ENCODE assay signal across 8 mouse cellular contexts in genomic region chr13:48965559-48966525, GRCm38 (mm10). TPM values are rescaled to one million over a fixed set of nuclear protein-coding genes. Genes with fewer than 3 reads are reported as not detected.
DNase-seq lines count a peak whose midpoint lies in the region; ATAC-seq lines count a peak whose summit lies in the region.

No protein-coding gene starts in this region.

- peak; percentile 41 for ATAC-seq in CD4-positive, CD25-positive, alpha-beta regulatory T cell, adult 4 months
- ATAC-seq in heart, embryonic 14.5 days (ENCODE audit: insufficient number of reproducible peaks, insufficient read depth, low FRiP score, low read depth), result peak; percentile 44
- peak; percentile 46 for ATAC-seq in liver, embryonic 13.5 days (ENCODE audit: low read depth)

- DNase-seq in brain, adult 2 months (ENCODE audit: low read depth, low spot score), result peak; percentile 92
- peak; percentile 92 for DNase-seq in fibroblast of lung, adult 2 months (ENCODE audit: low read depth)
- peak; percentile 77 for DNase-seq in kidney, postnatal 10 days
- DNase-seq in liver, embryonic 13.5 days, result peak; percentile 75
- peak; percentile 50 for DNase-seq in neural tube, embryonic 10.5 days (ENCODE audit: extremely low spot score, low spot score)
- DNase-seq in testis, postnatal 10 days (ENCODE audit: low spot score), result peak; percentile 71

- H3K9me3 ChIP-seq in heart, embryonic 14.5 days (ENCODE audit: control insufficient read depth, low read length), result no peaks in the 10 kb centered on the region
- no peaks in the 10 kb centered on the region for H3K9me3 ChIP-seq in liver, embryonic 13.5 days (replicated peaks)

- peak overlapping the region; percentile 84 to 93 for H3K4me3 ChIP-seq in heart, embryonic 14.5 days (ENCODE audit: control insufficient read depth in 1 of 2, insufficient read depth in 1 of 2, low read depth in 1 of 2, low read length in 2 of 2)
- H3K4me3 ChIP-seq in liver, embryonic 13.5 days (replicated peaks), result peak overlapping the region; percentile 99

- H3K36me3 ChIP-seq in heart, embryonic 14.5 days (ENCODE audit: control insufficient read depth, insufficient read depth, low read length), result peaks cover 16% of the 10 kb centered on the region
- H3K36me3 ChIP-seq in liver, embryonic 13.5 days, result peaks cover 17% of the 10 kb centered on the region

- 14% methylated on average over 7 of the region's 7 CpGs for WGBS in heart, embryonic 14.5 days
- 3% methylated on average over 7 of the region's 7 CpGs for WGBS in liver, embryonic 13.5 days (ENCODE audit: insufficient replicate concordance)

- H3K4me2 ChIP-seq in heart, embryonic 14.5 days (ENCODE audit: low read length), result peak overlapping the region; percentile 88
- H3K4me2 ChIP-seq in liver, embryonic 13.5 days, result peak overlapping the region; percentile 93

- H3K9ac ChIP-seq in heart, embryonic 14.5 days (ENCODE audit: low read length), result peak overlapping the region; percentile 97
- H3K9ac ChIP-seq in liver, embryonic 13.5 days, result peak overlapping the region; percentile 99

- peak overlapping the region; percentile 91 to 99 for H3K27ac ChIP-seq in heart, embryonic 14.5 days (replicated peaks in 1 of 2; ENCODE audit: control insufficient read depth in 1 of 2, insufficient read depth in 1 of 2, low read depth in 2 of 2, low read length in 2 of 2)
- peak overlapping the region; percentile 96 for H3K27ac ChIP-seq in liver, embryonic 13.5 days

- H3K4me1 ChIP-seq in heart, embryonic 14.5 days (ENCODE audit: control insufficient read depth in 2 of 2, insufficient read depth in 2 of 2, low read length in 2 of 2), result peaks cover 14 to 58% of the 10 kb centered on the region in 2 experiments
- H3K4me1 ChIP-seq in liver, embryonic 13.5 days (replicated peaks), result peaks cover 81% of the 10 kb centered on the region

- H3K27me3 ChIP-seq in heart, embryonic 14.5 days (ENCODE audit: control insufficient read depth, insufficient read depth, low read length), result no peaks in the 10 kb centered on the region
- H3K27me3 ChIP-seq in liver, embryonic 13.5 days, result no peaks in the 10 kb centered on the region

RNA-seq across cellular contexts. Expression of gene Fam120a, which starts 2.0 kb away (rescaled TPM):
- 10 to 100 TPM; 21.1 to 34.3 TPM for polyA plus RNA-seq in CD4-positive, CD25-positive, alpha-beta regulatory T cell, adult 4 months (2017; shearing (Covaris generic))
- 27.9 and 29.7 TPM in 2 replicates for polyA plus RNA-seq in heart, embryonic 14.5 days (2014; fragmentation: Nextera tagmentation; extraction: Ambion mirVana)
- polyA plus RNA-seq in liver, embryonic 13.5 days (2015; fragmentation: Nextera tagmentation; extraction: Ambion mirVana), result 16.6 and 17.8 TPM in 2 replicates

Comparison
In these comparisons a context has a peak if more than half of its experiments do, and no peak if none do; other contexts are left out.
1. Peak in every context shown above with its lines: DNase-seq, ATAC-seq, H3K4me3 ChIP-seq and H3K27ac ChIP-seq.